Mouse (Mus musculus): ENCODE results near the gene Mdh1. TPM values are rescaled to one million over a fixed set of nuclear protein-coding genes. Genes with fewer than 3 reads are reported as not detected.

Gene Mdh1
- polyA plus RNA-seq (2014; fragmentation: Illumina TruSeq; extraction: RNeasy Lipid Tissue Mini Kit (QIAGEN cat#74804); ENCODE audit: low replicate concordance) = 506 TPM

GRCm38 (mm10) chr11:21571700-21572381 is at the start of gene Mdh1, which contains the start of gene Wdpcp:
TSS of gene Mdh1 (minus strand) at chr11:21572367.
TSS of gene Wdpcp (plus strand) at chr11:21572235.

Other genes with a start within 250 kb of the Mdh1 start
- gene Ugp2, start 201.2 kb downstream of the Mdh1 start, polyA plus RNA-seq (2014; fragmentation: Illumina TruSeq; extraction: RNeasy Lipid Tissue Mini Kit (QIAGEN cat#74804); ENCODE audit: low replicate concordance) = 446 TPM
- 8.1 TPM for gene Wdpcp, start 132 bp downstream of the Mdh1 start, polyA plus RNA-seq (2014; fragmentation: Illumina TruSeq; extraction: RNeasy Lipid Tissue Mini Kit (QIAGEN cat#74804); ENCODE audit: low replicate concordance)

Data from small intestine, adult 10 weeks (tissue).